9 mouse cellular contexts compared by ENCODE assay signal in genomic region chrX:136138827-136139639, GRCm38 (mm10). TPM values are rescaled to one million over a fixed set of nuclear protein-coding genes. Genes with fewer than 3 reads are reported as not detected.
DNase-seq lines count a peak whose midpoint lies in the region; ATAC-seq and TF ChIP-seq lines count a peak whose summit lies in the region.
"Not testable (repeated sequence)": the region's sequence is repeated elsewhere in the genome, so short reads cannot be mapped to it uniquely, and the experiment has no call there.
"Had no signal": no experiment of that assay in that cellular context is flagged by ENCODE, and none has a peak within 500 bp of the region (broad histone marks: within the 10 kb centered on the region; RNA-seq: fewer than 3 reads in every experiment).

Bex4 (plus strand) TSS chrX:136138996.

- not testable (repeated sequence) for H3K36me3 ChIP-seq in forebrain, embryonic 16.5 days (ENCODE audit: control insufficient read depth, insufficient read depth); hindbrain, embryonic 11.5 days (ENCODE audit: control insufficient read depth, insufficient read depth, low read length); limb, embryonic 11.5 days (ENCODE audit: control insufficient read depth, insufficient read depth, low read length); lung, postnatal 0 days (ENCODE audit: insufficient read depth, low read length); neural tube, embryonic 13.5 days

- not testable (repeated sequence) for TF ChIP-seq POLR2A in cortical plate, adult 2 months (IDR thresholded peaks at IDR 0.05; ENCODE audit: extremely low read depth, insufficient read depth, low read length)

- WGBS in forebrain, embryonic 16.5 days = 11% methylated on average over 10 of the region's 64 CpGs
- WGBS in hindbrain, embryonic 11.5 days = 22% methylated on average over 7 of the region's 64 CpGs
- WGBS in limb, embryonic 11.5 days = 26% methylated on average over 13 of the region's 64 CpGs
- no CpG with 5 or more reads among the region's 64 CpGs for WGBS in lung, postnatal 0 days
- WGBS in neural tube, embryonic 13.5 days = 13% methylated on average over 3 of the region's 64 CpGs

- not testable (repeated sequence) for TF ChIP-seq CTCF in Patski (IDR thresholded peaks at IDR 0.05); cortical plate, adult 2 months (IDR thresholded peaks at IDR 0.05; ENCODE audit: extremely low read depth, insufficient read depth, low read length); lung, postnatal 0 days (IDR thresholded peaks at IDR 0.05)

- POLR2A ChIA-PET in Patski (lab: Charles Lee) = not testable (repeated sequence)

- not testable (repeated sequence) for H3K9me3 ChIP-seq in forebrain, embryonic 16.5 days (ENCODE audit: control insufficient read depth, low read length); hindbrain, embryonic 11.5 days (ENCODE audit: control insufficient read depth, low read length); limb, embryonic 11.5 days (ENCODE audit: control insufficient read depth, low read length); lung, postnatal 0 days (ENCODE audit: low read length); neural tube, embryonic 13.5 days

- peak within 1 kb of the TSS; percentile 47 for H3K4me2 ChIP-seq in forebrain, embryonic 16.5 days (ENCODE audit: low read length)
- peak within 1 kb of the TSS; percentile 40 for H3K4me2 ChIP-seq in hindbrain, embryonic 11.5 days (replicated peaks; ENCODE audit: low read depth, low read length)
- peak within 1 kb of the TSS; percentile 38 for H3K4me2 ChIP-seq in limb, embryonic 11.5 days (ENCODE audit: low read depth, severe bottlenecking)
- H3K4me2 ChIP-seq in lung, postnatal 0 days (replicated peaks; ENCODE audit: low read depth, low read length) = peak within 1 kb of the TSS; percentile 28
- peak within 1 kb of the TSS; percentile 54 for H3K4me2 ChIP-seq in neural tube, embryonic 13.5 days

- ATAC-seq in Patski = peak; percentile 26
- peak; percentile 96 for ATAC-seq in forebrain, embryonic 16.5 days
- ATAC-seq in hindbrain, embryonic 11.5 days (ENCODE audit: low FRiP score) = peak; percentile 92
- peak; percentile 87 for ATAC-seq in limb, embryonic 11.5 days (ENCODE audit: insufficient number of reproducible peaks, low FRiP score, low TSS enrichment, low read depth)
- peak; percentile 86 for ATAC-seq in lung, postnatal 0 days
- ATAC-seq in neural tube, embryonic 13.5 days (ENCODE audit: low read depth) = peak; percentile 98

- not testable (repeated sequence) for H3K4me1 ChIP-seq in cortical plate, adult 2 months (ENCODE audit: control insufficient read depth, insufficient read depth, low read length); forebrain, embryonic 16.5 days (replicated peaks; ENCODE audit: control insufficient read depth, insufficient read depth, low read length); hindbrain, embryonic 11.5 days (replicated peaks; ENCODE audit: control insufficient read depth, insufficient read depth, low read length); limb, embryonic 11.5 days (ENCODE audit: control insufficient read depth, insufficient read depth, low read length); lung, postnatal 0 days (ENCODE audit: insufficient read depth, low read depth, low read length); neural tube, embryonic 13.5 days (replicated peaks)

- H3K27ac ChIP-seq in cortical plate, adult 2 months (ENCODE audit: insufficient read depth, low read length); forebrain, embryonic 16.5 days (ENCODE audit: low read length); hindbrain, embryonic 11.5 days (ENCODE audit: low read depth, low read length); limb, embryonic 11.5 days (replicated peaks; ENCODE audit: low read depth, low read length); lung, postnatal 0 days (ENCODE audit: low read length); neural tube, embryonic 13.5 days (replicated peaks): not testable (repeated sequence)

- TF ChIP-seq EP300 in lung, postnatal 0 days (IDR thresholded peaks at IDR 0.05) = not testable (repeated sequence)

- in situ Hi-C loops in Patski (cut with MboI; ENCODE audit: low pct_unique_long_range_greater_than_20kb) = not testable (repeated sequence)

- DNase-seq in Patski (ENCODE audit: low read depth, low spot score); layer of hippocampus, adult 18-20 months (ENCODE audit: low spot score in 2 of 2); limb, embryonic 11.5 days (ENCODE audit: low spot score); lung, postnatal 0 days (ENCODE audit: low spot score): not testable (repeated sequence)
- DNase-seq in hindbrain, embryonic 11.5 days (ENCODE audit: low spot score) = peak; percentile 1

- peaks cover 17% of the 10 kb centered on the region for H3K27me3 ChIP-seq in Patski
- not testable (repeated sequence) for H3K27me3 ChIP-seq in forebrain, embryonic 16.5 days (replicated peaks; ENCODE audit: control insufficient read depth, insufficient read depth, low read length); hindbrain, embryonic 11.5 days (ENCODE audit: control insufficient read depth, insufficient read depth, low read length); limb, embryonic 11.5 days (ENCODE audit: control insufficient read depth, insufficient read depth, low read length); lung, postnatal 0 days (replicated peaks; ENCODE audit: insufficient read depth, low read length); neural tube, embryonic 13.5 days

- CTCF ChIA-PET in Patski (lab: Charles Lee) = not testable (repeated sequence)

- H3K4me3 ChIP-seq in cortical plate, adult 2 months (ENCODE audit: insufficient read depth, low read length) = peak within 1 kb of the TSS; percentile 26; the same call in 1 of the 2 replicates
- H3K4me3 ChIP-seq in forebrain, embryonic 16.5 days (replicated peaks; ENCODE audit: low read length) = peak within 1 kb of the TSS; percentile 44
- peak within 1 kb of the TSS; percentile 32 for H3K4me3 ChIP-seq in hindbrain, embryonic 11.5 days (ENCODE audit: low read depth, low read length)
- peak within 1 kb of the TSS; percentile 24 for H3K4me3 ChIP-seq in limb, embryonic 11.5 days (ENCODE audit: low read depth, low read length)
- H3K4me3 ChIP-seq in lung, postnatal 0 days (ENCODE audit: low read depth, low read length) = peak within 1 kb of the TSS; percentile 23
- H3K4me3 ChIP-seq in neural tube, embryonic 13.5 days = peak within 1 kb of the TSS; percentile 40

- H3K9ac ChIP-seq in forebrain, embryonic 16.5 days (replicated peaks; ENCODE audit: low read depth, low read length) = peak within 1 kb of the TSS; percentile 39
- not testable (repeated sequence) for H3K9ac ChIP-seq in hindbrain, embryonic 11.5 days (ENCODE audit: low read depth, low read length); limb, embryonic 11.5 days (ENCODE audit: low read length); lung, postnatal 0 days (replicated peaks; ENCODE audit: low read depth)
- H3K9ac ChIP-seq in neural tube, embryonic 13.5 days = peak within 1 kb of the TSS; percentile 62

RNA-seq across cellular contexts. Expression of gene Bex4, which starts in this region (rescaled TPM):
- not detected for polyA plus RNA-seq in Patski (2021)
- 22.9 and 23.4 TPM in 2 replicates for polyA plus RNA-seq in cortical plate, adult 2 months (2012; rRNA removed)
- 135 and 137 TPM in 2 replicates for polyA plus RNA-seq in forebrain, embryonic 16.5 days (2015; fragmentation: Nextera tagmentation; extraction: Ambion mirVana)
- 85.4 and 86.3 TPM in 2 replicates for polyA plus RNA-seq in hindbrain, embryonic 11.5 days (2014; fragmentation: Nextera tagmentation; extraction: Ambion mirVana)
- 10 to 100 TPM; 18.9 to 21.4 TPM for total RNA-seq in layer of hippocampus, adult 18-20 months (2021)
- 74.2 and 81.7 TPM in 2 replicates for polyA plus RNA-seq in limb, embryonic 11.5 days (2014; fragmentation: Nextera tagmentation; extraction: Ambion mirVana)
- 223 and 297 TPM in 2 replicates for polyA plus RNA-seq in lung, postnatal 0 days (2015; fragmentation: Nextera tagmentation; extraction: Ambion mirVana)
- 97.9 and 101 TPM in 2 replicates for polyA plus RNA-seq in neural tube, embryonic 13.5 days (2015; fragmentation: Nextera tagmentation; extraction: Ambion mirVana)
- polyA plus RNA-seq: C2C12 had no signal

Comparison
In these comparisons a context has a peak if more than half of its experiments do, and no peak if none do; other contexts are left out.
1. RNA of gene Bex4 (polyA plus RNA-seq): 223 to 297 TPM in lung, postnatal 0 days, 135 to 137 TPM in forebrain, embryonic 16.5 days, 97.9 to 101 TPM in neural tube, embryonic 13.5 days, 85.4 to 86.3 TPM in hindbrain, embryonic 11.5 days, 74.2 to 81.7 TPM in limb, embryonic 11.5 days and 22.9 to 23.4 TPM in cortical plate, adult 2 months; not detected in Patski (single experiment); every median in the first group is over 10 times any median in the second.
2. Peak in ATAC-seq in Patski; RNA of the gene not detected or under 1 TPM.
3. ATAC-seq: peak in every context shown above with its lines; median percentile 98 in neural tube, embryonic 13.5 days; 96 in forebrain, embryonic 16.5 days; 92 in hindbrain, embryonic 11.5 days; 87 in limb, embryonic 11.5 days; 86 in lung, postnatal 0 days; 26 in Patski.
4. Peak in every context shown above with its lines, with median percentiles within 50 percentile points of each other: H3K4me3 ChIP-seq and H3K4me2 ChIP-seq.